Mouse (Mus musculus): ENCODE data around the gene Lrch1.

Gene Lrch1

GRCm38 (mm10) chr14:74884024-74884680 is 63.5 kb downstream of the Lrch1 start:
- DNase-seq: no peak

- no peak for DNase-seq
Observed at GRCm38 (mm10) chr14:74883204-74883603, 64.5 kb downstream of the Lrch1 start.

GRCm38 (mm10) chr14:74882754-74883153 is 64.9 kb downstream of the Lrch1 start:
- no peak for DNase-seq

GRCm38 (mm10) chr14:74880868-74881267 is 66.8 kb downstream of the Lrch1 start:
- DNase-seq: no peak

- no peak for DNase-seq
Observed at GRCm38 (mm10) chr14:74879480-74879879, 68.2 kb downstream of the Lrch1 start.

GRCm38 (mm10) chr14:74877287-74877686 is 70.4 kb downstream of the Lrch1 start:
- DNase-seq: no peak

GRCm38 (mm10) chr14:74871220-74871619 is 76.5 kb downstream of the Lrch1 start:
- DNase-seq: no peak

- DNase-seq: no peak
Observed at GRCm38 (mm10) chr14:74868902-74869230, 78.8 kb downstream of the Lrch1 start.

GRCm38 (mm10) chr14:74868188-74868901 is 79.3 kb downstream of the Lrch1 start:
- DNase-seq: no peak

GRCm38 (mm10) chr14:74867076-74868042 is 80.3 kb downstream of the Lrch1 start:
- DNase-seq: no peak

GRCm38 (mm10) chr14:74865738-74866137 is 81.9 kb downstream of the Lrch1 start:
- no peak for DNase-seq

GRCm38 (mm10) chr14:74864805-74865483 is 82.7 kb downstream of the Lrch1 start:
- DNase-seq: no peak

- no peak for DNase-seq
Observed at GRCm38 (mm10) chr14:74861456-74861855, 86.2 kb downstream of the Lrch1 start.

- no peak for DNase-seq
Observed at GRCm38 (mm10) chr14:74859154-74859553, 88.5 kb downstream of the Lrch1 start.

- no peak for DNase-seq
Observed at GRCm38 (mm10) chr14:74855429-74855828, 92.2 kb downstream of the Lrch1 start.

GRCm38 (mm10) chr14:74853759-74854100 is 93.9 kb downstream of the Lrch1 start:
- no peak for DNase-seq

GRCm38 (mm10) chr14:74852965-74853758 is 94.5 kb downstream of the Lrch1 start:
- no peak for DNase-seq

- DNase-seq: no peak
Observed at GRCm38 (mm10) chr14:74851866-74852265, 95.8 kb downstream of the Lrch1 start.

- DNase-seq: no peak
Observed at GRCm38 (mm10) chr14:74849020-74849419, 98.7 kb downstream of the Lrch1 start.

GRCm38 (mm10) chr14:74848224-74848623 is 99.5 kb downstream of the Lrch1 start:
- no peak for DNase-seq

- peak; percentile 78 for DNase-seq
Observed at GRCm38 (mm10) chr14:74847311-74848133, 100.2 kb downstream of the Lrch1 start.

Data from thymus, postnatal 4 days (tissue).